Mouse (Mus musculus) forelimb bud, embryonic 11.5 days (tissue): ENCODE measurements around the gene Med24.
"Not testable (repeated sequence)": the region's sequence is repeated elsewhere in the genome, so short reads cannot be mapped to it uniquely, and the experiment has no call there.

ENCODE experiments used
- DNase-seq: peaks from one replicate; pipeline ENCODE4 v3.0.0-alpha.2; 2012; ENCODE audit warnings: low read depth, low spot score

Gene Med24

GRCm38 (mm10) chr11:98723098-98723497, 6.1 kb downstream of the Med24 start:
- DNase-seq, result no peak

GRCm38 (mm10) chr11:98721458-98722226, 7.6 kb downstream of the Med24 start:
- DNase-seq, result peak; percentile 53

- no peak for DNase-seq
Observed at GRCm38 (mm10) chr11:98720756-98721155, 8.5 kb downstream of the Med24 start.

GRCm38 (mm10) chr11:98717904-98718303, 11.3 kb downstream of the Med24 start:
- DNase-seq, result no peak

GRCm38 (mm10) chr11:98715946-98716345, 13.3 kb downstream of the Med24 start:
- DNase-seq, result no peak

GRCm38 (mm10) chr11:98713703-98714102, 15.5 kb downstream of the Med24 start:
- no peak for DNase-seq

GRCm38 (mm10) chr11:98712009-98712408, 17.2 kb downstream of the Med24 start:
- not testable (repeated sequence) for DNase-seq

- no peak for DNase-seq
Observed at GRCm38 (mm10) chr11:98711046-98711434, 18.2 kb downstream of the Med24 start.

- DNase-seq, result peak; percentile 84
Observed at GRCm38 (mm10) chr11:98710416-98711045, 18.7 kb downstream of the Med24 start.

- DNase-seq, result no peak
Observed at GRCm38 (mm10) chr11:98709001-98709741, 20.1 kb downstream of the Med24 start.

- no peak for DNase-seq
Observed at GRCm38 (mm10) chr11:98708282-98708956, 20.8 kb downstream of the Med24 start.

- no peak for DNase-seq
Observed at GRCm38 (mm10) chr11:98707401-98708281, 21.6 kb downstream of the Med24 start.

GRCm38 (mm10) chr11:98705021-98705420, 24.2 kb downstream of the Med24 start:
- DNase-seq, result no peak

GRCm38 (mm10) chr11:98702323-98702722, 26.9 kb downstream of the Med24 start:
- no peak for DNase-seq

GRCm38 (mm10) chr11:98701213-98701670, 28.0 kb downstream of the Med24 start, which contains the start of gene Csf3:
Csf3 (plus strand) TSS chr11:98701263.
- no peak for DNase-seq

- peak; percentile 73 for DNase-seq
Observed at GRCm38 (mm10) chr11:98699911-98700310, 29.3 kb downstream of the Med24 start.

- no peak for DNase-seq
Observed at GRCm38 (mm10) chr11:98698849-98699640, 30.2 kb downstream of the Med24 start.

- DNase-seq, result no peak
Observed at GRCm38 (mm10) chr11:98697225-98697624, 32.0 kb downstream of the Med24 start.

GRCm38 (mm10) chr11:98696454-98697216, 32.6 kb downstream of the Med24 start:
- DNase-seq, result no peak
